Mouse (Mus musculus): ENCODE results near the gene Krtcap3.

DNA sequence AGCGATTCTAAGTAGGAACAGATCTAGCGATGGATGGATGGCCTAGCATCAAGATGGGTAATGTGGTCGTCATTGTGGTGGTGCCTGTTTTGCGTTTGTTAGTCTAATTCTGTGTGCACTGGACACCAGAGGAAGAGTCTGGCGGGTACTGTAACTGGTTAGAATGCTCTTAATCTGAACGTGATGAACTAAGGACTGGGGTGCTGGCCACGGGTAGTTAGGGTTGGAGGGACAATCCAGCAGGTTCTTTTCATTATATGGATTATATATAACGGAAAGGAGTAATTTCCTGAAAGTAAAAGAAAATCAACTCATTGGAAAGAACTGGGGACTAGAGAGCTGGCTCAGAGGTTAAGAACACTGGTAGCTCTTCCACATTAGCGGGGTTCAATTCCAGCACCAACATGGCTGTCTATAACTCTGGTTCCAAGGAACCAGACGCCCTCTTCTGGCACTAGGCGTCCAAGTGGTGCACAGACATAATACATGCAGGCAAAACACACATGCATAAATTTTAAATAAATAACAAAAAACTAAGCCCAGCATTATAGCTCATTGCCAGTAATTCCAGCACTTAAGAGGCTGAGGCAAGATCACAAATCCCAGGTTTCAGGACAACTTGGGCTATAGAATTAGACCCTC, 30.1 kb upstream of the Krtcap3 start:
- TF ChIP-seq GATA1 (IDR thresholded peaks at IDR 0.05; ENCODE audit: borderline replicate concordance, low read length) (no peak), FLI1 (IDR thresholded peaks at IDR 0.05; ENCODE audit: low read length) (no peak)

Data from megakaryocyte, embryonic 14.5 days (primary cell).